Mouse (Mus musculus): ENCODE measurements around the gene Trp53tg5. TPM values are rescaled to one million over a fixed set of nuclear protein-coding genes. Genes with fewer than 3 reads are reported as not detected.

Gene Trp53tg5
- not detected in 2 replicates for total RNA-seq (2014; rRNA removed)
- polyA plus RNA-seq (2015; fragmentation: Nextera tagmentation; extraction: Ambion mirVana): not detected in 2 replicates

DNA sequence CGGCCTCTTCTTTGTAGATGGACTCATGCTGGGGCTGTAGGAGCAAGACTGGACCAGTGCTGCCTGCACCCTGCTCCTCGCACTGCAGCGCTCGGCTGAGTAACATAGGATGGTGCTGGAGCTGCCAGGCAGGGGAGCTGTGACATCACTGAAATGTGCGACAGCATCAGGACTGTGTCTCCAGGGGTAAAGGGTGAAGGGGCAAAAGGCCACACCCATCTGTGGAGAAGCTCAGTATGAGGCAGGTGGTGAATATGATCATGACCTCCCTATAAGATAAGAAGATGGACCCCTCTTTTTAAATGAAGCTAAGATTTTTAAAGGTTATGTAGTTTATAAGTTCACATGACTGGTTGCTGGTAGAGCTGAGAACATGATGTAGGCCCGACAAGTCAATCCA lies at the start of gene Trp53tg5:
Trp53tg5 (minus strand) TSS at position 101 of the 400 bp plus-strand sequence.
- no peak for TF ChIP-seq CTCF (IDR thresholded peaks at IDR 0.05; ENCODE audit: low read depth)
- Histone ChIP-seq H3K9me3 (ENCODE audit: low read length) (no peaks in the 10 kb centered on the region), H3K27ac (no peak within 1 kb of the TSS), H3K4me1 (ENCODE audit: insufficient read depth, low read length) (no peaks in the 10 kb centered on the region), H3K36me3 (ENCODE audit: insufficient read depth, low read length) (peaks cover 26% of the 10 kb centered on the region), H3K27me3 (ENCODE audit: insufficient read depth, low read length) (no peaks in the 10 kb centered on the region), H3K4me2 (ENCODE audit: low read depth, low read length) (no peak within 1 kb of the TSS), H3K9ac (replicated peaks; ENCODE audit: low read length) (no peak within 1 kb of the TSS), H3K4me3 (ENCODE audit: low read length) (no peak within 1 kb of the TSS)
- ATAC-seq (no peak), DNase-seq (ENCODE audit: low spot score) (no peak)
- 87% methylated on average over 6 of the region's 6 CpGs for WGBS

DNA sequence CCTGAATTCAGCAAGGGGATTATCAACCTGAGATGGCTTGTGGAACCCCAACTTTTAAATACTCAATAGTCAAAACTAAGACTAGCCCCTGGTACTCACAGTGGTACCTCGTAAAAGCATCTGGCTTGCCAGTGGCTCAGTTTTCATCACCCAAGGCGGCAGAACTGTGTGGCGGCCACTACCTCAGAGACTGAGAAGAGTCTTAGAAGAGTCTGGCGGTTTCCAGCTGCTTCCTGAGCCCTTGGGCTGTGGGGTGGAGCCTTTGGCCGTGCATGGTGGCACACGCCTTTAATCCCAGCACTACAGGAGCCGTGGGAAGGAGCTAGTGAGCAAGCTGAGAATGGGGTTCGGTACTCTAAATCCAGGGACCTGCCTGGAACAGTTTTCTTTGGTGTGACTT lies 48.8 kb upstream of the Trp53tg5 start:
- Histone ChIP-seq H3K4me1 (ENCODE audit: insufficient read depth, low read length) (no peaks in the 10 kb centered on the region), H3K9ac (replicated peaks; ENCODE audit: low read length) (no peak overlapping the region), H3K27ac (no peak overlapping the region), H3K4me3 (ENCODE audit: low read length) (no peak overlapping the region), H3K27me3 (ENCODE audit: insufficient read depth, low read length) (0 out of 2 replicates have a peak, but pooled peaks cover 3% of the 10 kb centered on the region), H3K9me3 (ENCODE audit: low read length) (0 out of 2 replicates have a peak, but pooled peaks cover 2% of the 10 kb centered on the region), H3K4me2 (ENCODE audit: low read depth, low read length) (no peak overlapping the region), H3K36me3 (ENCODE audit: insufficient read depth, low read length) (no peaks in the 10 kb centered on the region)
- no peak for TF ChIP-seq CTCF (IDR thresholded peaks at IDR 0.05; ENCODE audit: low read depth)
- DNase-seq (ENCODE audit: low spot score) (no peak), ATAC-seq (no peak)
- whole genome bisulfite sequencing: 42% methylated on average over 8 of the region's 8 CpGs

DNA sequence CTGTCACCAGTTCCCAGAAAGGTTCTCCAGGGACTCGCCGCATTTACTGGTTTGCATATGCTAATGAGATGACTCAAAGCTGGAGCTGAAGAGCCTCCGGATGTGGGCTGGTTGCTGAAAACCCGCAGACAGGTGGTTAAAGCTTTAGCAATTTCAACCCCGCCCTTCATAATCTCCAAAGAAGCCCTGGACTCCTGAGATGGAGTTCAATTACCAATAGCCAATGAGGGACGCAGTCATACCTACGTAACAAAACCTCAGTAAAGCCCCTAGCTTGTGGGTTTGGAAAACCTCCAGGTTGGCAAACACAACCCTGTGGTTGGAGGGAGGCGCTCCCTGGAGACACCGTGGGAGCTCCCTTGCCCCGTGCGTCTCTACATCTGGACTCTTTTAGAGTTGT lies 48.3 kb upstream of the Trp53tg5 start:
- no peak for ATAC-seq
- H3K4me2 ChIP-seq (ENCODE audit: low read depth, low read length): peak overlapping the region; percentile 23; the same call in 1 of the 2 replicates
- H3K9me3 ChIP-seq (ENCODE audit: low read length): 0 out of 2 replicates have a peak, but pooled peaks cover 2% of the 10 kb centered on the region
- DNase-seq (ENCODE audit: low spot score): no peak
- 11% methylated on average over 11 of the region's 11 CpGs for WGBS
- no peak overlapping the region for H3K27ac ChIP-seq
- no peaks in the 10 kb centered on the region for H3K4me1 ChIP-seq (ENCODE audit: insufficient read depth, low read length)
- no peak for TF ChIP-seq CTCF (IDR thresholded peaks at IDR 0.05; ENCODE audit: low read depth)
- H3K27me3 ChIP-seq (ENCODE audit: insufficient read depth, low read length): 0 out of 2 replicates have a peak, but pooled peaks cover 3% of the 10 kb centered on the region
- no peaks in the 10 kb centered on the region for H3K36me3 ChIP-seq (ENCODE audit: insufficient read depth, low read length)
- no peak overlapping the region for H3K9ac ChIP-seq (replicated peaks; ENCODE audit: low read length)
- H3K4me3 ChIP-seq (ENCODE audit: low read length): no peak overlapping the region

DNA sequence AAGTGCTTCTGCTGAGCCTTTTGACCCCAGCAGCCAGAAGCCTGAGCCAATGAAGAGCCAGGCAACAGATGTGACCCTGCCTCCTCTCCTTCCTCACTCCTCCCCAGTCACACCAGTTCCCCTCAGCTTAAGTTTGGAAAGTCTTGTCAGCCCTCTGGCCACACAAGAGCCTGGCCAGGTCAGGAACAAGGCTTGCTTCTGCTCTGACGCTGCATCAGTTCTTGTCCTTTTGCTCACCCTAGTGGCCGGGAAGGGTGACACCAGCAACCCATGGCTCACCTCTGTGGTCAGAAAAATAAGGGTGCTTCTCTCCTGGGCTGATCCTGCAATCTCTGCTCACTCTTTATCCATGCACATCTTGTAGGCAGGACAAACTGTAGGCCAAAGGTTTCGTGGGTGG lies 47.3 kb upstream of the Trp53tg5 start:
- Histone ChIP-seq H3K9ac (replicated peaks; ENCODE audit: low read length) (no peak overlapping the region), H3K27ac (no peak overlapping the region), H3K4me3 (ENCODE audit: low read length) (no peak overlapping the region), H3K4me1 (ENCODE audit: insufficient read depth, low read length) (no peaks in the 10 kb centered on the region), H3K27me3 (ENCODE audit: insufficient read depth, low read length) (0 out of 2 replicates have a peak, but pooled peaks cover 3% of the 10 kb centered on the region), H3K4me2 (ENCODE audit: low read depth, low read length) (no peak overlapping the region), H3K36me3 (ENCODE audit: insufficient read depth, low read length) (no peaks in the 10 kb centered on the region), H3K9me3 (ENCODE audit: low read length) (0 out of 2 replicates have a peak, but pooled peaks cover 2% of the 10 kb centered on the region)
- WGBS: 18% methylated on average over 3 of the region's 3 CpGs
- TF ChIP-seq CTCF (IDR thresholded peaks at IDR 0.05; ENCODE audit: low read depth): peak; percentile 77
- ATAC-seq (0 out of 2 replicates have a peak, but pooled peaks have one; percentile 51), DNase-seq (ENCODE audit: low spot score) (peak; percentile 58)

DNA sequence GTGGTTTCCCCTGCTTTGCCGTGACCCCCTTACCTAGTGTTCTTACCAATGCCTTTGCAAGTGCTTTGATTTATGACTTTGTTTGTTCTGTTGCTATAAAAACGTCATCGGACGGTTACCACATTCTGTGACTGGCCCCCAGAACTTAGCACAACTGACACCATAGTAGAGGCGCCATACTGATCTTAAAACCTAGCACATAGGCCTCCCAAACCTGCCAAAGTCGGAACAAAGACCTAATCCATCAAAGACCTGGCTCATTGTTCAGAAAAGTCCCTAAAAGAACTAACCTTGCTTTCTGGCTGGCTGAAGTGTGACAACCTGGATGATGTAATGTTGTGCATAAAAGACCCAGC lies 45.6 kb upstream of the Trp53tg5 start:
- Histone ChIP-seq H3K27ac (no peak overlapping the region), H3K4me3 (ENCODE audit: low read length) (no peak overlapping the region), H3K4me1 (ENCODE audit: insufficient read depth, low read length) (no peaks in the 10 kb centered on the region), H3K27me3 (ENCODE audit: insufficient read depth, low read length) (0 out of 2 replicates have a peak, but pooled peaks cover 3% of the 10 kb centered on the region), H3K4me2 (ENCODE audit: low read depth, low read length) (no peak overlapping the region), H3K9ac (replicated peaks; ENCODE audit: low read length) (no peak overlapping the region), H3K36me3 (ENCODE audit: insufficient read depth, low read length) (no peaks in the 10 kb centered on the region), H3K9me3 (ENCODE audit: low read length) (0 out of 2 replicates have a peak, but pooled peaks cover 2% of the 10 kb centered on the region)
- DNase-seq (ENCODE audit: low spot score): no peak
- 79% methylated on average over 6 of the region's 6 CpGs for WGBS
- TF ChIP-seq CTCF (IDR thresholded peaks at IDR 0.05; ENCODE audit: low read depth): no peak
- ATAC-seq: no peak

DNA sequence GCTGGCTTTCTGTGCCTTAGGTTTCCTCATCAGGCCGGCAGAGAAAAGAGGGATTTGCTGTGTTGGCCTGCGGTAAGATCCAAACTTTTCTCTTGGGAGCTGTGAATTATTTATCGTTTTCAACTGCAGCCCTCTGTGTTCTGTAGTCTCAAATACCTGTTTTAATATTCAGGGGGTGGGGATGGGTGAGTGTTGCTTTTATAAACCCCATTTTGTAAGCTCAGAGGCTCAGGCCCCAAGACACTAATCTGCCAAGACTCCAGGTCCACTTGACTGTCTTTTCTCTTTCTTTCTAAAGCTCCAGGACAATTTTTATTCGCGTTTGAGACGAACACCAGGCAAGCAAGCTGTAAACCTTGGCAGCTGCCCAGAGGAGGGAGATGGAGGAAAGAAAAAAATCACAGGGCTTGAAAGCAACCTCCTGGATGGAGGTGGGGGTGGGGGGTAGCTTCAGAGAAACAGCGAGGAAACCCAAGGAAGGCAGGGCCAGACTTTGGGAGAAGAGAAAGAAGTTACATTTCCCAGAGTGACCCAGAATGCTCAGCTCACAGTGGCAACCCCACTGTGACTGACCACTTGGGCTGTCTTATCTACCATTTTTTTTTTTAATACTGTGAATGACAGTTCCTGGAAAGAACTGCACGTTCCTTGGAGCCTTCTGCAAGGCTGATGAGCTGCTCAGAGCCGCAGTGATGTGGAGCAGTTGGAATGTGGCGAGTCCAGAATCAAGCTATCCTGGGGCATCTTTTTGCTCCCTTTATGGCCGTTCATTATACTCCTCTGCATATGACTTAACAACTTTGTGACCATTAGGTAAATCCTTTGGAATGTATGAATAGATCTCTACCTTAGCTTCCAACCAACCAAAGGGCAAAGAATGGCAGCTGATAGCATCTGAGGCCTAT lies 45.0 kb upstream of the Trp53tg5 start:
- TF ChIP-seq CTCF (IDR thresholded peaks at IDR 0.05; ENCODE audit: low read depth): no peak
- Histone ChIP-seq H3K27me3 (ENCODE audit: insufficient read depth, low read length) (0 out of 2 replicates have a peak, but pooled peaks cover 3% of the 10 kb centered on the region), H3K4me3 (ENCODE audit: low read length) (no peak overlapping the region), H3K4me2 (ENCODE audit: low read depth, low read length) (no peak overlapping the region), H3K27ac (no peak overlapping the region), H3K9me3 (ENCODE audit: low read length) (0 out of 2 replicates have a peak, but pooled peaks cover 2% of the 10 kb centered on the region), H3K36me3 (ENCODE audit: insufficient read depth, low read length) (no peaks in the 10 kb centered on the region), H3K9ac (replicated peaks; ENCODE audit: low read length) (no peak overlapping the region), H3K4me1 (ENCODE audit: insufficient read depth, low read length) (no peaks in the 10 kb centered on the region)
- DNase-seq (ENCODE audit: low spot score) (no peak), ATAC-seq (no peak)
- 49% methylated on average over 11 of the region's 11 CpGs for WGBS

Data from hindbrain, postnatal 0 days (tissue).